Mouse (Mus musculus) brain, embryonic 14.5 days (tissue): ENCODE measurements around the gene Nrxn3.

Experiments
- CTCF ChIP-seq: fragments of 200-500 bp; IDR thresholded peaks from 2 replicates; pipeline ENCODE4 v1.5.1; 2012; ENCODE audit warnings: inconsistent platforms, mild to moderate bottlenecking, moderate library complexity, borderline replicate concordance; ENCODE audit not compliant: insufficient read depth, insufficient read length; ENCODE audit errors: extremely low read depth
- POLR2A ChIP-seq: fragments of 200-500 bp; IDR thresholded peaks from 2 replicates; pipeline ENCODE4 v1.6.1; 2012; ENCODE audit warnings: mild to moderate bottlenecking, inconsistent platforms, borderline replicate concordance; ENCODE audit not compliant: poor library complexity, insufficient read depth, insufficient read length, severe bottlenecking; ENCODE audit errors: extremely low read depth

- no peak for TF ChIP-seq POLR2A
- no peak for TF ChIP-seq CTCF
Observed at GRCm38 (mm10) chr12:90181566-90181965, 1458.9 kb downstream of the Nrxn3 start.
